Mouse (Mus musculus): ENCODE data around the gene Fam171a1.
"Not testable (repeated sequence)": the region's sequence is repeated elsewhere in the genome, so short reads cannot be mapped to it uniquely, and the experiment has no call there.

Gene Fam171a1

GRCm38 (mm10) chr2:3113866-3114265, at the start of gene Fam171a1:
Gene Fam171a1 (plus strand): TSS chr2:3114224.
- DNase-seq = no peak

GRCm38 (mm10) chr2:3069140-3069539, 44.9 kb upstream of the Fam171a1 start:
- no peak for DNase-seq

GRCm38 (mm10) chr2:3088361-3088760, 25.7 kb upstream of the Fam171a1 start:
- not testable (repeated sequence) for DNase-seq

GRCm38 (mm10) chr2:3089274-3089673, 24.8 kb upstream of the Fam171a1 start:
- DNase-seq = no peak

- no peak for DNase-seq
These were observed 17.9 kb upstream of the Fam171a1 start for GRCm38 (mm10) chr2:3096101-3096500.

- DNase-seq = no peak
These were observed 14.1 kb upstream of the Fam171a1 start for GRCm38 (mm10) chr2:3099971-3100370.

GRCm38 (mm10) chr2:3101292-3101957, 12.6 kb upstream of the Fam171a1 start:
- no peak for DNase-seq

GRCm38 (mm10) chr2:3102360-3102759, 11.7 kb upstream of the Fam171a1 start:
- DNase-seq = no peak

- DNase-seq = no peak
These were observed 6.6 kb upstream of the Fam171a1 start for GRCm38 (mm10) chr2:3107471-3107870.

GRCm38 (mm10) chr2:3108431-3108830, 5.6 kb upstream of the Fam171a1 start:
- no peak for DNase-seq

- DNase-seq = no peak
These were observed 5.2 kb upstream of the Fam171a1 start for GRCm38 (mm10) chr2:3108834-3109233.

- no peak for DNase-seq
These were observed 3.8 kb downstream of the Fam171a1 start for GRCm38 (mm10) chr2:3117855-3118202.

GRCm38 (mm10) chr2:3118203-3118941, 4.3 kb downstream of the Fam171a1 start:
- DNase-seq = peak; percentile 80

- DNase-seq = peak; percentile 18
These were observed 4.9 kb downstream of the Fam171a1 start for GRCm38 (mm10) chr2:3118969-3119368.

- no peak for DNase-seq
These were observed 5.4 kb downstream of the Fam171a1 start for GRCm38 (mm10) chr2:3119371-3119935.

- no peak for DNase-seq
These were observed 8.5 kb downstream of the Fam171a1 start for GRCm38 (mm10) chr2:3122571-3122970.

- no peak for DNase-seq
These were observed 13.3 kb downstream of the Fam171a1 start for GRCm38 (mm10) chr2:3127256-3127883.

- DNase-seq = no peak
These were observed 14.4 kb downstream of the Fam171a1 start for GRCm38 (mm10) chr2:3128344-3128871.

GRCm38 (mm10) chr2:3128910-3129309, 14.9 kb downstream of the Fam171a1 start:
- DNase-seq = no peak

GRCm38 (mm10) chr2:3132473-3132872, 18.4 kb downstream of the Fam171a1 start:
- no peak for DNase-seq

- DNase-seq = no peak
These were observed 20.7 kb downstream of the Fam171a1 start for GRCm38 (mm10) chr2:3134580-3135296.

- no peak for DNase-seq
These were observed 21.3 kb downstream of the Fam171a1 start for GRCm38 (mm10) chr2:3135297-3135684.

GRCm38 (mm10) chr2:3138308-3138707, 24.3 kb downstream of the Fam171a1 start:
- no peak for DNase-seq
